Comparison of ENCODE assay signal across 20 mouse cellular contexts in the genomic region with DNA sequence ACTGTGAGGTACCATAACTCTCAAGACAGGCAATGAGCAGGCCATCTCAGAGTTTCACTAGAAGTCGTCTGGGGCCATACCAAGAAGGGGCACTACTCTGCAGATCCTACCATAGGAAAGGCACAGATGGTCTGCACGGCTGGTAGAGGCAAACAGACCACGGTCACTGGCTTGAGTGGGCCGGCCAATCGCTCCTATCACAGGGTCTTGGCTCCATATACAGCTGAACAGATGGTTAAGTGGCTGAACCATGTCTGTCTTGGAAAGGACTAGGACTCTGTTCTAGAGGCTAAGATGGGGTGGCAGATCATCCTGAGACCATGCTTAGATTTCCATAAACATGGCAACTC. TPM values are rescaled to one million over a fixed set of nuclear protein-coding genes. Genes with fewer than 3 reads are reported as not detected.
A peak's percentile ranks its signal among the peaks of the same experiment; 100 is the strongest.
DNase-seq lines count a peak whose midpoint lies in the region; ATAC-seq lines count a peak whose summit lies in the region.
"Had no signal": no experiment of that assay in that cellular context is flagged by ENCODE, and none has a peak within 500 bp of the region (broad histone marks: within the 10 kb centered on the region; RNA-seq: fewer than 3 reads in every experiment).

No protein-coding gene starts in this region.

- peak; percentile 74 for DNase-seq in left cerebral cortex, postnatal 4 days
- DNase-seq in left cerebral cortex, postnatal 25 days (ENCODE audit: low spot score in 2 of 2), result no peak
- DNase-seq in brain, adult 2 months (ENCODE audit: low read depth, low spot score), result peak; percentile 88
- peak; percentile 74 to 83 for DNase-seq in cerebellum, adult 18-20 months
- DNase-seq in cerebellum, postnatal 10 days, result peak; percentile 88 to 92
- no peak for DNase-seq in gastrocnemius, postnatal 14 days
- DNase-seq in heart, adult 9 months (ENCODE audit: low spot score in 2 of 2), result no peak
- DNase-seq: gastrocnemius, postnatal 36 days; heart, adult 2 months; heart, postnatal 10 days; kidney, adult 2 months; kidney, postnatal 36 days; lung, embryonic 14.5 days; thymus, postnatal 14 days had no signal

- intact Hi-C loops in left cerebral cortex, postnatal 4 days (cut with DNase I), result no loop called here
- intact Hi-C loops in left cerebral cortex, postnatal 25 days (cut with DNase I), result no loop called here
- intact Hi-C loops in gastrocnemius, postnatal 14 days (cut with DNase I; ENCODE audit: low total_unique reads), result no loop called here

- no peak for ATAC-seq in activated CD4-positive, CD25-positive, alpha-beta regulatory T cell, adult 4 months
- ATAC-seq: forebrain, embryonic 15.5 days; hindbrain, embryonic 16.5 days; intestine, embryonic 15.5 days had no signal

RNA-seq across cellular contexts. Expression of gene Tspan4, which starts 27.5 kb away (rescaled TPM):
- total RNA-seq in left cerebral cortex, postnatal 4 days (2021), result 10 to 100 TPM; 33.5 to 35.9 TPM
- 10 to 100 TPM; 13.8 to 16.6 TPM for total RNA-seq in left cerebral cortex, postnatal 25 days (2021)
- 10 to 100 TPM; 15.3 TPM for total RNA-seq in gastrocnemius, postnatal 14 days (2021)
- 1 to 10 TPM; 1.5 to 2.7 TPM for polyA plus RNA-seq in activated CD4-positive, CD25-positive, alpha-beta regulatory T cell, adult 4 months (2017; shearing (Covaris generic))

RNA-seq across cellular contexts. Expression of gene Polr2l, which starts 27.6 kb away (rescaled TPM):
- total RNA-seq in left cerebral cortex, postnatal 4 days (2021), result 10 to 100 TPM; 38.5 to 40.1 TPM
- total RNA-seq in left cerebral cortex, postnatal 25 days (2021), result 10 to 100 TPM; 40.8 to 45.7 TPM
- total RNA-seq in gastrocnemius, postnatal 14 days (2021), result 10 to 100 TPM; 47.7 to 49.8 TPM
- 10 to 100 TPM; 22.3 to 22.6 TPM for polyA plus RNA-seq in activated CD4-positive, CD25-positive, alpha-beta regulatory T cell, adult 4 months (2017; shearing (Covaris generic))

RNA-seq across cellular contexts. Expression of gene Cd151, which starts 35.3 kb away (rescaled TPM):
- 10 to 100 TPM; 46.7 to 50.6 TPM for total RNA-seq in left cerebral cortex, postnatal 4 days (2021)
- total RNA-seq in left cerebral cortex, postnatal 25 days (2021), result 10 to 100 TPM; 25.3 to 29.6 TPM
- total RNA-seq in gastrocnemius, postnatal 14 days (2021), result 10 to 100 TPM; 79.8 to 82.0 TPM
- polyA plus RNA-seq in activated CD4-positive, CD25-positive, alpha-beta regulatory T cell, adult 4 months (2017; shearing (Covaris generic)), result 1 to 10 TPM; 8.3 to 8.7 TPM

RNA-seq across cellular contexts. Expression of gene Chid1, which starts 37.1 kb away (rescaled TPM):
- 10 to 100 TPM; 48.7 to 55.4 TPM for total RNA-seq in left cerebral cortex, postnatal 4 days (2021)
- 10 to 100 TPM; 66.7 to 68.0 TPM for total RNA-seq in left cerebral cortex, postnatal 25 days (2021)
- total RNA-seq in gastrocnemius, postnatal 14 days (2021), result 10 to 100 TPM; 19.5 to 23.0 TPM
- polyA plus RNA-seq in activated CD4-positive, CD25-positive, alpha-beta regulatory T cell, adult 4 months (2017; shearing (Covaris generic)), result 10 to 100 TPM; 14.2 to 14.4 TPM

RNA-seq across cellular contexts. Expression of gene Cracr2b, which starts 41.6 kb away (rescaled TPM):
- 1 to 10 TPM; 4.4 to 4.9 TPM for total RNA-seq in left cerebral cortex, postnatal 4 days (2021)
- total RNA-seq in left cerebral cortex, postnatal 25 days (2021), result 1 to 10 TPM; 2.5 to 4.1 TPM
- 10 to 100 TPM in 1 of 2 experiments, 1 to 10 TPM in 1; 6.5 to 14.3 TPM for total RNA-seq in gastrocnemius, postnatal 14 days (2021)
- polyA plus RNA-seq in activated CD4-positive, CD25-positive, alpha-beta regulatory T cell, adult 4 months (2017; shearing (Covaris generic)), result not detected
- total RNA-seq: common myeloid progenitor, adult 5-6 weeks had no signal
- polyA plus RNA-seq: G1E had no signal

Comparison
In these comparisons a context has a peak if more than half of its experiments do, and no peak if none do; other contexts are left out.
1. DNase-seq: peak in left cerebral cortex, postnatal 4 days (single experiment), brain, adult 2 months (single experiment), cerebellum, adult 18-20 months (2 of 2) and cerebellum, postnatal 10 days (2 of 2); none in left cerebral cortex, postnatal 25 days (0 of 2), gastrocnemius, postnatal 14 days (single experiment) and heart, adult 9 months (0 of 2).